Mouse (Mus musculus): ENCODE data around the gene Fxyd4. TPM values are rescaled to one million over a fixed set of nuclear protein-coding genes. Genes with fewer than 3 reads are reported as not detected.

Gene Fxyd4
- polyA plus RNA-seq, 1 experiment from 2014 or later, result 0.47 TPM

DNA sequence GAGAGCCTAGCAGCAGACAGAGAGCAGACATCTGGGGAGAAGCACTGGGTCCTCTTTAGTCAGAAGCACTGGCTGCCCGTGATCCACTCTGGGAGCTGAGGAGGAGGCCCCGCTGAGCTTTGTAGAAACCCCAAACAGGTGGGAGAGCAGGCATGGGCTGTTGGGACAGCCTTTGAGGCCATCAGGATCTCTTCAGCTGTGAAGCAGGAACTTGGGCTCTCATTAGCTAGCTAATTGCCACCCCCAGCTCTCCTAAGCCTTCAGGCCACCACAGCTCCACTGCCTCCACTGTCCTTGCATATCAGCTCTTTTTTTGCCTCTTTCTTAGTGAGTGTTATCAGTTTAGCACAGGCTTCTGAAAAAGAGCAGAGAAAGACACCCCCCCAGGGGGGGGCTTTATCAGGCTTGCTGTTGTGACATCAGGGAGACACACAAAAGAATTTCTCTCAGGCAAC, 48.8 kb downstream of the Fxyd4 start:
- Histone ChIP-seq H3K4me3 (replicated peaks) (peak overlapping the region; percentile 38), H3K4me2 (peak overlapping the region; percentile 68), H3K9ac (peak overlapping the region; percentile 55), H3K27me3 (no peaks in the 10 kb centered on the region), H3K36me3 (replicated peaks) (no peaks in the 10 kb centered on the region), H3K27ac (replicated peaks) (peak overlapping the region; percentile 93), H3K4me1 (replicated peaks) (peaks cover 65% of the 10 kb centered on the region), H3K9me3 (replicated peaks) (no peaks in the 10 kb centered on the region)
- 18% methylated on average over 2 of the region's 2 CpGs for WGBS (ENCODE audit: insufficient replicate concordance)
- ATAC-seq (ENCODE audit: insufficient read depth), result peak; percentile 94

DNA sequence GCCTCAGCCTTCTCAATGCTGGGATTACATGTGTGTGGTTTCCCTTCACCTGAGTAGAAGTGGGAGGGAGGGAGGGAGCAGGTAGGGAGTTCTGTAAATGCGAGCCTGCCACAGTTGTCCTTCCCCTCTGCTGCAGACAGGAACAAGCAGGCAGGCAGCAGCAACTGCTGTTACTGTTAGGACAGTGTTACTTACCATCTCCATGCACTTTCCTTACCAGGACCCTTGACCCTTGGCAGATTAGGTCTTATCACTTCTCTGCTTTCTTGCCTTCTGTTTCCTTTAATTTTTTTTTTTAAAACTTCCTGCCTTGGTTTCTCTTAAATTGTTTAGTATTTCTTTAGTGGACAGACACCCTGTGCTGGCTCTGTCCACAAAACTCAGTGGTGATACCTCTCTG, 49.5 kb downstream of the Fxyd4 start:
- Histone ChIP-seq H3K27ac (replicated peaks) (peak overlapping the region; percentile 93), H3K4me3 (replicated peaks) (peak overlapping the region; percentile 38), H3K27me3 (no peaks in the 10 kb centered on the region), H3K9me3 (replicated peaks) (no peaks in the 10 kb centered on the region), H3K4me2 (peak overlapping the region; percentile 68), H3K9ac (peak overlapping the region; percentile 55), H3K4me1 (replicated peaks) (peaks cover 70% of the 10 kb centered on the region), H3K36me3 (replicated peaks) (no peaks in the 10 kb centered on the region)
- no peak; the same call in 1 of the 2 replicates for ATAC-seq (ENCODE audit: insufficient read depth)
- WGBS (ENCODE audit: insufficient replicate concordance), result 22% methylated on average over 1 of the region's 1 CpGs

DNA sequence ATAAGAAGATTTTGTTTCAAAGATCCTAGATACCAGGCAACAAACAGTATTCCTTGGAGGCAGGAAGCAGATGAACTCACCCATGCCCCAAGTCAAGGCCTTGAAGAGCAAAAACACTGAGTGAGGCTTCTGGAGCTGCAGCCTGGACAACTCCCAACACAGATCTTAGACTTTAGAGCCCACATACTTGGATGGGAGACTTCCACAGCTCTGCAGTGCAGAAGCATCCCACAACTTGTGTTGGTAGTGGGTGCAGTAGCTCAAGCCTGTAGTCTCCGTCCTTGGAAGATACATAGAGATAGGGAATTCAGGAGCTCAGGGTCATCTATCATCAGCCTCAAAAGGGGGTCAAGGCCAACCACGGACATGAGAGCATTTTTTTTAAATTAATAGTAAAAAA, 51.5 kb downstream of the Fxyd4 start:
- ATAC-seq (ENCODE audit: insufficient read depth), result no peak
- Histone ChIP-seq H3K9me3 (replicated peaks) (no peaks in the 10 kb centered on the region), H3K36me3 (replicated peaks) (no peaks in the 10 kb centered on the region), H3K9ac (no peak overlapping the region), H3K4me3 (replicated peaks) (no peak overlapping the region), H3K27ac (replicated peaks) (peak overlapping the region; percentile 10; the same call in 1 of the 2 replicates), H3K4me1 (replicated peaks) (peaks cover 80% of the 10 kb centered on the region), H3K4me2 (no peak overlapping the region), H3K27me3 (no peaks in the 10 kb centered on the region)
- 72% methylated on average over 2 of the region's 2 CpGs for WGBS (ENCODE audit: insufficient replicate concordance)

Small RNA genes within 50 kb of the gene (microRNA-seq; reads per million reads assigned to microRNA genes)
- not detected for gene Gm25535

Other genes starting within 250 kb of the Fxyd4 start
- 29.5 and 31.6 TPM in 2 replicates for gene Zfp637, start 96.5 kb downstream of the Fxyd4 start, polyA plus RNA-seq (2015; fragmentation: Nextera tagmentation; extraction: Ambion mirVana)
- gene Zfp239, start 75.6 kb downstream of the Fxyd4 start, polyA plus RNA-seq (2015; fragmentation: Nextera tagmentation; extraction: Ambion mirVana), result 2.0 and 2.4 TPM in 2 replicates
- gene Hnrnpf, start 37.4 kb downstream of the Fxyd4 start, polyA plus RNA-seq (2015; fragmentation: Nextera tagmentation; extraction: Ambion mirVana), result 476 and 487 TPM in 2 replicates
- 0.05 TPM in 1 of 2 replicates, not detected in the other for gene Rasgef1a, start 73.7 kb upstream of the Fxyd4 start, polyA plus RNA-seq (2015; fragmentation: Nextera tagmentation; extraction: Ambion mirVana)
- 6.7 and 7.0 TPM in 2 replicates for gene Csgalnact2, start 201.4 kb upstream of the Fxyd4 start, polyA plus RNA-seq (2015; fragmentation: Nextera tagmentation; extraction: Ambion mirVana)

Data from liver, embryonic 15.5 days (tissue).